Comparison of ENCODE assay signal across 8 mouse cellular contexts in genomic region chr13:74350435-74350906, GRCm38 (mm10). TPM values are rescaled to one million over a fixed set of nuclear protein-coding genes. Genes with fewer than 3 reads are reported as not detected.
DNase-seq lines count a peak whose midpoint lies in the region; ATAC-seq and TF ChIP-seq lines count a peak whose summit lies in the region.

No protein-coding gene starts in this region.

- H3K27ac ChIP-seq in cortical plate, adult 2 months (ENCODE audit: insufficient read depth, low read length): no peak overlapping the region
- H3K27ac ChIP-seq in hindbrain, embryonic 12.5 days: peak overlapping the region; percentile 55; the same call in 1 of the 2 replicates

- TF ChIP-seq CTCF in cortical plate, adult 2 months (IDR thresholded peaks at IDR 0.05; ENCODE audit: extremely low read depth, insufficient read depth, low read length): no peak

- peak overlapping the region; percentile 76 for H3K4me2 ChIP-seq in hindbrain, embryonic 12.5 days (replicated peaks)

- peaks cover 1% of the 10 kb centered on the region; the same call in 1 of the 2 replicates for H3K4me1 ChIP-seq in cortical plate, adult 2 months (ENCODE audit: control insufficient read depth, insufficient read depth, low read length)
- H3K4me1 ChIP-seq in hindbrain, embryonic 12.5 days: peaks cover 13% of the 10 kb centered on the region

- peak overlapping the region; percentile 82 for H3K9ac ChIP-seq in hindbrain, embryonic 12.5 days

- peak; percentile 20 to 22 for DNase-seq in left cerebral cortex, postnatal 14 days (ENCODE audit: low spot score in 2 of 2)
- no peak for DNase-seq in left cerebral cortex, adult 11 months (ENCODE audit: low spot score)
- no peak for DNase-seq in urinary bladder, postnatal 25 days (ENCODE audit: low spot score)
- no peak for DNase-seq in cerebellum, adult 8-10 months
- no peak for DNase-seq in kidney, postnatal 10 days

- H3K9me3 ChIP-seq in hindbrain, embryonic 12.5 days (replicated peaks): no peaks in the 10 kb centered on the region

- H3K36me3 ChIP-seq in hindbrain, embryonic 12.5 days: peaks cover 13% of the 10 kb centered on the region

- no peak for TF ChIP-seq POLR2A in cortical plate, adult 2 months (IDR thresholded peaks at IDR 0.05; ENCODE audit: extremely low read depth, insufficient read depth, low read length)

- no peaks in the 10 kb centered on the region for H3K27me3 ChIP-seq in hindbrain, embryonic 12.5 days

- WGBS in hindbrain, embryonic 12.5 days: 2% methylated on average over 15 of the region's 15 CpGs

- H3K4me3 ChIP-seq in cortical plate, adult 2 months (ENCODE audit: insufficient read depth, low read length): peak overlapping the region; percentile 77
- H3K4me3 ChIP-seq in hindbrain, embryonic 12.5 days: peak overlapping the region; percentile 76

- intact Hi-C loops in left cerebral cortex, postnatal 14 days (cut with DNase I): no loop called here

- peak; percentile 72 for ATAC-seq in hindbrain, embryonic 12.5 days (ENCODE audit: low FRiP score)
- peak; percentile 15; the same call in 1 of the 2 replicates for ATAC-seq in megakaryocyte-erythroid progenitor cell, adult 5-6 weeks (replicated peaks; ENCODE audit: low FRiP score, low TSS enrichment, poor library complexity, severe bottlenecking)

RNA-seq across cellular contexts. Expression of gene Ccdc127, which starts 0.4 kb away (rescaled TPM):
- total RNA-seq in left cerebral cortex, postnatal 14 days (2021): 10 to 100 TPM; 64.6 to 64.9 TPM
- 34.5 and 34.7 TPM in 2 replicates for polyA plus RNA-seq in cortical plate, adult 2 months (2012; rRNA removed)
- polyA plus RNA-seq in hindbrain, embryonic 12.5 days (2016; fragmentation: Nextera tagmentation; extraction: Ambion mirVana): 57.9 and 64.7 TPM in 2 replicates
- 21.0 and 28.1 TPM in 2 replicates for total RNA-seq in megakaryocyte-erythroid progenitor cell, adult 5-6 weeks (2014; fragmentation: Nextera tagmentation)
- 41.0 and 71.2 TPM in 2 replicates for total RNA-seq in megakaryocyte-erythroid progenitor cell, adult 5-6 weeks (2017)

RNA-seq across cellular contexts. Expression of gene Sdha, which starts 0.4 kb away (rescaled TPM):
- 100 to 1,000 TPM; 269 to 280 TPM for total RNA-seq in left cerebral cortex, postnatal 14 days (2021)
- polyA plus RNA-seq in cortical plate, adult 2 months (2012; rRNA removed): 300 TPM in 2 replicates
- polyA plus RNA-seq in hindbrain, embryonic 12.5 days (2016; fragmentation: Nextera tagmentation; extraction: Ambion mirVana): 213 and 222 TPM in 2 replicates
- 173 and 209 TPM in 2 replicates for total RNA-seq in megakaryocyte-erythroid progenitor cell, adult 5-6 weeks (2014; fragmentation: Nextera tagmentation)
- 330 and 537 TPM in 2 replicates for total RNA-seq in megakaryocyte-erythroid progenitor cell, adult 5-6 weeks (2017)

RNA-seq across cellular contexts. Expression of gene Lrrc14b, which starts 13.3 kb away (rescaled TPM):
- total RNA-seq in left cerebral cortex, postnatal 14 days (2021): not detected
- polyA plus RNA-seq in cortical plate, adult 2 months (2012; rRNA removed): 0.17 and 0.21 TPM in 2 replicates
- polyA plus RNA-seq in hindbrain, embryonic 12.5 days (2016; fragmentation: Nextera tagmentation; extraction: Ambion mirVana): not detected in 2 replicates
- not detected in 2 replicates for total RNA-seq in megakaryocyte-erythroid progenitor cell, adult 5-6 weeks (2014; fragmentation: Nextera tagmentation)
- total RNA-seq in megakaryocyte-erythroid progenitor cell, adult 5-6 weeks (2017): not detected in 2 replicates

RNA-seq across cellular contexts. Expression of gene Pdcd6, which starts 33.1 kb away (rescaled TPM):
- total RNA-seq in left cerebral cortex, postnatal 14 days (2021): 10 to 100 TPM; 76.3 to 76.6 TPM
- polyA plus RNA-seq in cortical plate, adult 2 months (2012; rRNA removed): 139 and 150 TPM in 2 replicates
- polyA plus RNA-seq in hindbrain, embryonic 12.5 days (2016; fragmentation: Nextera tagmentation; extraction: Ambion mirVana): 107 and 112 TPM in 2 replicates
- 102 and 146 TPM in 2 replicates for total RNA-seq in megakaryocyte-erythroid progenitor cell, adult 5-6 weeks (2014; fragmentation: Nextera tagmentation)
- total RNA-seq in megakaryocyte-erythroid progenitor cell, adult 5-6 weeks (2017): 107 and 126 TPM in 2 replicates

RNA-seq across cellular contexts. Expression of gene Zfp72, which starts 40.2 kb away (rescaled TPM):
- total RNA-seq in left cerebral cortex, postnatal 14 days (2021): 1 to 10 TPM; 3.5 to 4.9 TPM
- polyA plus RNA-seq in cortical plate, adult 2 months (2012; rRNA removed): 2.8 and 3.0 TPM in 2 replicates
- polyA plus RNA-seq in hindbrain, embryonic 12.5 days (2016; fragmentation: Nextera tagmentation; extraction: Ambion mirVana): 5.0 and 5.9 TPM in 2 replicates
- total RNA-seq in megakaryocyte-erythroid progenitor cell, adult 5-6 weeks (2014; fragmentation: Nextera tagmentation): 1.0 and 2.0 TPM in 2 replicates
- 1.6 and 7.2 TPM in 2 replicates for total RNA-seq in megakaryocyte-erythroid progenitor cell, adult 5-6 weeks (2017)

Comparison
In these comparisons a context has a peak if more than half of its experiments do, and no peak if none do; other contexts are left out.
1. DNase-seq: peak in left cerebral cortex, postnatal 14 days (2 of 2); none in left cerebral cortex, adult 11 months (single experiment), urinary bladder, postnatal 25 days (single experiment), cerebellum, adult 8-10 months (single experiment) and kidney, postnatal 10 days (single experiment).